Mouse (Mus musculus) ES-Bruce4 (cell line): ENCODE measurements around the gene Tmem117.

Experiments
- CTCF ChIP-seq: IDR thresholded peaks from one replicate; pipeline ENCODE4 v1.8.1; 2011; ENCODE audit warnings: low read depth, low read length
- EP300 ChIP-seq: IDR thresholded peaks from 2 replicates; pipeline ENCODE4 v1.6.1; 2011; ENCODE audit warnings: low read depth, low read length; ENCODE audit not compliant: insufficient read depth
- POLR2A ChIP-seq: IDR thresholded peaks from one replicate; pipeline ENCODE4 v1.8.1; 2011; ENCODE audit warnings: low read length; ENCODE audit not compliant: insufficient read depth

DNA sequence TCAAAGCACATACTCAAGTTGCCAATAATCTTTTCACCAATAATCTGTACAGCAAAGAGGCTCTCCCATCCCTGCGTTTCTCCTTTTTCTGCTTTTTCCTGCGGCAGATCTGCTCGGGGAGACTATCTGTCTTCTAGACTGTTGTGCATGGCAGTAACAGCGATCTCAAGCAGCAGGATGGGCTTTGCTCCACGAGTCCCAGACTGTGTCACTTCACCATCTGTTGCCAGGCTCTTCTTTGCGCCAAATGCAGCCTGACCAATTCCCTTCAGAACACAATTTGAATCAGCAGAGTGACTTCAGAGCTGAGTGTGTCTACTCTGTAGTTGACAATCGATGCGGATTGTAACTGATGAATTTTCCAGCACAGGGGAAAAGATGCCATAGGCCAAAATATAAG, 415.0 kb downstream of the Tmem117 start:
- TF ChIP-seq POLR2A (no peak), CTCF (no peak), EP300 (no peak)
